Mouse (Mus musculus) MEL (cell line): Measurements from ENCODE around the gene Hck.

Experiments
- CHD2 ChIP-seq: IDR thresholded peaks from 2 replicates; pipeline ENCODE4 v1.6.1; 2011; ENCODE audit warnings: low read length, improper control_type of control experiment
- CTCF ChIP-seq, 3 experiments: IDR thresholded peaks in 2 of 3; conservative IDR thresholded peaks in 1 of 3; 2 replicates each; pipeline ENCODE4 v1.5.1; 2011 to 2012; ENCODE audit warnings: low read length in 3 of 3, low read depth in 2 of 3, mild to moderate bottlenecking in 2 of 3, improper control_type of control experiment in 1 of 3, inconsistent platforms in 1 of 3, mixed read lengths in 1 of 3, moderate library complexity in 1 of 3; ENCODE audit not compliant: control insufficient read depth in 1 of 3, insufficient read depth in 1 of 3, poor library complexity in 1 of 3, severe bottlenecking in 1 of 3
- ELF1 ChIP-seq: IDR thresholded peaks from 2 replicates; pipeline ENCODE4 v1.6.1; 2014; ENCODE audit warnings: low read depth, mild to moderate bottlenecking, inconsistent platforms, low read length, improper control_type of control experiment, moderate library complexity
- EP300 ChIP-seq, 2 experiments: IDR thresholded peaks; 2 replicates each; pipeline ENCODE4 v1.6.1; 2011; ENCODE audit warnings: improper control_type of control experiment in 2 of 2, low read length in 2 of 2, low read depth in 1 of 2, mild to moderate bottlenecking in 1 of 2
- MXI1 ChIP-seq: IDR thresholded peaks from 2 replicates; pipeline ENCODE4 v1.6.1; 2011; ENCODE audit warnings: mild to moderate bottlenecking, low read depth, low read length, improper control_type of control experiment
- MYC ChIP-seq: IDR thresholded peaks from 2 replicates; pipeline ENCODE4 v1.6.1; 2011; ENCODE audit warnings: low read depth, mild to moderate bottlenecking, low read length, improper control_type of control experiment, moderate library complexity
- POLR2A ChIP-seq, 2 experiments: IDR thresholded peaks; 2 replicates each; pipeline ENCODE4 v1.6.1; 2011 to 2012; ENCODE audit warnings: low read length in 2 of 2, mild to moderate bottlenecking in 2 of 2, control low read depth in 1 of 2, improper control_type of control experiment in 1 of 2, low read depth in 1 of 2, moderate library complexity in 1 of 2; ENCODE audit not compliant: control insufficient read depth in 1 of 2, insufficient read depth in 1 of 2, poor library complexity in 1 of 2
- POLR2AphosphoS2 ChIP-seq: IDR thresholded peaks from 2 replicates; pipeline ENCODE4 v1.6.1; 2011; ENCODE audit warnings: low read length, improper control_type of control experiment
- TAL1 ChIP-seq: IDR thresholded peaks from 2 replicates; pipeline ENCODE4 v1.6.1; 2012; ENCODE audit warnings: mild to moderate bottlenecking, inconsistent platforms, low read length, moderate library complexity, mixed read lengths
- UBTF ChIP-seq: IDR thresholded peaks from 2 replicates; pipeline ENCODE4 v1.6.1; 2012; ENCODE audit warnings: low read depth, mild to moderate bottlenecking, inconsistent platforms, low read length, improper control_type of control experiment, moderate library complexity, borderline replicate concordance; ENCODE audit not compliant: insufficient read depth
- USF1 ChIP-seq: IDR thresholded peaks from 2 replicates; pipeline ENCODE4 v1.6.1; 2014; ENCODE audit warnings: low read depth, mild to moderate bottlenecking, inconsistent platforms, low read length, improper control_type of control experiment, moderate library complexity
- ZKSCAN1 ChIP-seq: IDR thresholded peaks from 2 replicates; pipeline ENCODE4 v1.6.1; 2012; ENCODE audit warnings: low read depth, mild to moderate bottlenecking, inconsistent platforms, low read length, improper control_type of control experiment, moderate library complexity

DNA sequence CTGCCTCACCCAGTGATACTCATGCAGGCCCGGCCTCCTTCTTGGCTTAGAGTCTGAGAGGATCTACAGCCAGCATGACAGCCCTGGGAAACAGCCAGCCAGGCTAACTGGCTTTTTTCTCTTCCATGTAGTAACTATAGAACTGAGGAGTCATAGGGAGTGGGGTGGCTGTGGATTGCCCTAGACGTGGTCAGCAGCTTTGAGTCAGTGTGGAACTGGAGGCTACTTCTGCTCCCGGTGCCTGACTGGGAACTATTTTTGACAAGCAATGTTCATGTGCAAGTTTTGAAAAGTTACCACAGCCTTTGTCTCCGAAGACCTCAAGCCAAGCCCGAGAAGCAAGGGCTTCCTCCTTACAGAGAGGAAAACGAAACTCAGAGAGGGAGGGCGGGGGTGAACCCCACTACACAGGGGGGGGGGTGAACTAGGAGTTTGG, 8.8 kb downstream of the Hck start:
- no peak for TF ChIP-seq POLR2A (IDR thresholded peaks at IDR 0.05; ENCODE audit: control insufficient read depth in 1 of 2, insufficient read depth in 1 of 2, low read depth in 1 of 2, low read length in 2 of 2, poor library complexity in 1 of 2)
- TF ChIP-seq ZKSCAN1: no peak
- no peak for TF ChIP-seq USF1
- TF ChIP-seq MXI1: no peak
- no peak for TF ChIP-seq ELF1
- TF ChIP-seq TAL1: no peak
- TF ChIP-seq EP300 (IDR thresholded peaks at IDR 0.05; ENCODE audit: low read depth in 1 of 2, low read length in 2 of 2): no peak
- TF ChIP-seq CHD2: no peak
- TF ChIP-seq CTCF (IDR thresholded peaks at IDR 0.05 in 2 of 3, conservative IDR thresholded peaks at IDR 0.05 in 1 of 3; ENCODE audit: control insufficient read depth in 1 of 3, insufficient read depth in 1 of 3, low read depth in 2 of 3, low read length in 3 of 3, poor library complexity in 1 of 3, severe bottlenecking in 1 of 3): no peak
- TF ChIP-seq MYC: no peak
- no peak for TF ChIP-seq POLR2AphosphoS2
- no peak for TF ChIP-seq UBTF
